Mouse (Mus musculus): Measurements from ENCODE around the gene Olfr1417. TPM values are rescaled to one million over a fixed set of nuclear protein-coding genes. Genes with fewer than 3 reads are reported as not detected.

The Olfr1417 gene
- polyA plus RNA-seq, 1 experiment from 2014 or later, result not detected

GRCm38 (mm10) chr19:11852652-11853051 is 13.6 kb upstream of the Olfr1417 start:
- Histone ChIP-seq H3K9me3 (replicated peaks; ENCODE audit: control insufficient read depth, low read length) (no peaks in the 10 kb centered on the region), H3K4me1 (ENCODE audit: control insufficient read depth, insufficient read depth, low read length) (no peaks in the 10 kb centered on the region), H3K4me3 (ENCODE audit: low read depth, low read length) (no peak overlapping the region), H3K27ac (replicated peaks; ENCODE audit: low read depth, low read length) (no peak overlapping the region), H3K27me3 (ENCODE audit: control insufficient read depth, insufficient read depth, low read length) (no peaks in the 10 kb centered on the region), H3K4me2 (ENCODE audit: low read depth, low read length) (no peak overlapping the region), H3K9ac (replicated peaks; ENCODE audit: low read length) (no peak overlapping the region), H3K36me3 (replicated peaks; ENCODE audit: control insufficient read depth, insufficient read depth, low read depth, low read length) (no peaks in the 10 kb centered on the region)
- ATAC-seq (replicated peaks; ENCODE audit: insufficient number of reproducible peaks, low FRiP score, low TSS enrichment, low read depth), result no peak
- DNase-seq (ENCODE audit: low spot score), result no peak
- 68% methylated on average over 4 of the region's 4 CpGs for WGBS

GRCm38 (mm10) chr19:11846333-11846732 is 7.3 kb upstream of the Olfr1417 start:
- H3K27ac ChIP-seq (replicated peaks; ENCODE audit: low read depth, low read length), result no peak overlapping the region
- no peak overlapping the region for H3K4me2 ChIP-seq (ENCODE audit: low read depth, low read length)
- 85% methylated on average over 4 of the region's 4 CpGs for WGBS
- no peak overlapping the region for H3K4me3 ChIP-seq (ENCODE audit: low read depth, low read length)
- no peak overlapping the region for H3K9ac ChIP-seq (replicated peaks; ENCODE audit: low read length)
- DNase-seq (ENCODE audit: low spot score) (no peak), ATAC-seq (replicated peaks; ENCODE audit: insufficient number of reproducible peaks, low FRiP score, low TSS enrichment, low read depth) (no peak)
- H3K4me1 ChIP-seq (ENCODE audit: control insufficient read depth, insufficient read depth, low read length), result no peaks in the 10 kb centered on the region
- H3K36me3 ChIP-seq (replicated peaks; ENCODE audit: control insufficient read depth, insufficient read depth, low read depth, low read length), result no peaks in the 10 kb centered on the region
- H3K9me3 ChIP-seq (replicated peaks; ENCODE audit: control insufficient read depth, low read length), result no peaks in the 10 kb centered on the region
- H3K27me3 ChIP-seq (ENCODE audit: control insufficient read depth, insufficient read depth, low read length), result no peaks in the 10 kb centered on the region

GRCm38 (mm10) chr19:11823346-11824065 is 15.5 kb downstream of the Olfr1417 start:
- no peaks in the 10 kb centered on the region for H3K4me1 ChIP-seq (ENCODE audit: control insufficient read depth, insufficient read depth, low read length)
- no peak overlapping the region for H3K4me3 ChIP-seq (ENCODE audit: low read depth, low read length)
- ATAC-seq (replicated peaks; ENCODE audit: insufficient number of reproducible peaks, low FRiP score, low TSS enrichment, low read depth) (no peak), DNase-seq (ENCODE audit: low spot score) (no peak)
- no peaks in the 10 kb centered on the region for H3K9me3 ChIP-seq (replicated peaks; ENCODE audit: control insufficient read depth, low read length)
- no peak overlapping the region for H3K4me2 ChIP-seq (ENCODE audit: low read depth, low read length)
- 21% methylated on average over 4 of the region's 4 CpGs for WGBS
- no peak overlapping the region for H3K27ac ChIP-seq (replicated peaks; ENCODE audit: low read depth, low read length)
- no peaks in the 10 kb centered on the region for H3K36me3 ChIP-seq (replicated peaks; ENCODE audit: control insufficient read depth, insufficient read depth, low read depth, low read length)
- H3K9ac ChIP-seq (replicated peaks; ENCODE audit: low read length), result no peak overlapping the region
- peaks cover 9% of the 10 kb centered on the region for H3K27me3 ChIP-seq (ENCODE audit: control insufficient read depth, insufficient read depth, low read length)

- no peak for ATAC-seq (replicated peaks; ENCODE audit: insufficient number of reproducible peaks, low FRiP score, low TSS enrichment, low read depth)
- H3K4me2 ChIP-seq (ENCODE audit: low read depth, low read length), result no peak overlapping the region
- no peak overlapping the region for H3K9ac ChIP-seq (replicated peaks; ENCODE audit: low read length)
- no peaks in the 10 kb centered on the region for H3K9me3 ChIP-seq (replicated peaks; ENCODE audit: control insufficient read depth, low read length)
- DNase-seq (ENCODE audit: low spot score), result peak; percentile 12
- H3K4me1 ChIP-seq (ENCODE audit: control insufficient read depth, insufficient read depth, low read length), result peaks cover 2% of the 10 kb centered on the region
- no peak overlapping the region for H3K4me3 ChIP-seq (ENCODE audit: low read depth, low read length)
- H3K27ac ChIP-seq (replicated peaks; ENCODE audit: low read depth, low read length), result no peak overlapping the region
- peaks cover 18% of the 10 kb centered on the region for H3K27me3 ChIP-seq (ENCODE audit: control insufficient read depth, insufficient read depth, low read length)
- 32% methylated on average over 6 of the region's 6 CpGs for WGBS
- no peaks in the 10 kb centered on the region for H3K36me3 ChIP-seq (replicated peaks; ENCODE audit: control insufficient read depth, insufficient read depth, low read depth, low read length)
Observed at GRCm38 (mm10) chr19:11820211-11820610, 18.8 kb downstream of the Olfr1417 start.

GRCm38 (mm10) chr19:11819800-11820199 is 19.2 kb downstream of the Olfr1417 start:
- under 1% methylated on average over 15 of the region's 15 CpGs for WGBS
- no peak overlapping the region for H3K9ac ChIP-seq (replicated peaks; ENCODE audit: low read length)
- ATAC-seq (replicated peaks; ENCODE audit: insufficient number of reproducible peaks, low FRiP score, low TSS enrichment, low read depth), result peak; percentile 87
- peak overlapping the region; percentile 95 for H3K4me2 ChIP-seq (ENCODE audit: low read depth, low read length)
- no peaks in the 10 kb centered on the region for H3K9me3 ChIP-seq (replicated peaks; ENCODE audit: control insufficient read depth, low read length)
- no peak overlapping the region for H3K27ac ChIP-seq (replicated peaks; ENCODE audit: low read depth, low read length)
- peak; percentile 92 for DNase-seq (ENCODE audit: low spot score)
- no peaks in the 10 kb centered on the region for H3K36me3 ChIP-seq (replicated peaks; ENCODE audit: control insufficient read depth, insufficient read depth, low read depth, low read length)
- peaks cover 2% of the 10 kb centered on the region for H3K4me1 ChIP-seq (ENCODE audit: control insufficient read depth, insufficient read depth, low read length)
- H3K27me3 ChIP-seq (ENCODE audit: control insufficient read depth, insufficient read depth, low read length), result peaks cover 18% of the 10 kb centered on the region
- H3K4me3 ChIP-seq (ENCODE audit: low read depth, low read length), result peak overlapping the region; percentile 62

GRCm38 (mm10) chr19:11819143-11819700 is 19.8 kb downstream of the Olfr1417 start, which contains the start of gene Stx3:
Stx3 (minus strand) TSS chr19:11819403.
- Histone ChIP-seq H3K27me3 (ENCODE audit: control insufficient read depth, insufficient read depth, low read length) (peaks cover 18% of the 10 kb centered on the region), H3K4me2 (ENCODE audit: low read depth, low read length) (peak within 1 kb of the TSS; percentile 95), H3K9ac (replicated peaks; ENCODE audit: low read length) (peak within 1 kb of the TSS; percentile 58), H3K4me3 (ENCODE audit: low read depth, low read length) (peak within 1 kb of the TSS; percentile 62), H3K27ac (replicated peaks; ENCODE audit: low read depth, low read length) (no peak within 1 kb of the TSS), H3K4me1 (ENCODE audit: control insufficient read depth, insufficient read depth, low read length) (peaks cover 2% of the 10 kb centered on the region), H3K9me3 (replicated peaks; ENCODE audit: control insufficient read depth, low read length) (no peaks in the 10 kb centered on the region), H3K36me3 (replicated peaks; ENCODE audit: control insufficient read depth, insufficient read depth, low read depth, low read length) (no peaks in the 10 kb centered on the region)
- DNase-seq (ENCODE audit: low spot score) (peak; percentile 21), ATAC-seq (replicated peaks; ENCODE audit: insufficient number of reproducible peaks, low FRiP score, low TSS enrichment, low read depth) (no peak)
- under 1% methylated on average over 20 of the region's 20 CpGs for WGBS

GRCm38 (mm10) chr19:11818199-11819142 is 20.5 kb downstream of the Olfr1417 start:
- Histone ChIP-seq H3K27me3 (ENCODE audit: control insufficient read depth, insufficient read depth, low read length) (peaks cover 18% of the 10 kb centered on the region), H3K4me1 (ENCODE audit: control insufficient read depth, insufficient read depth, low read length) (peaks cover 2% of the 10 kb centered on the region), H3K4me3 (ENCODE audit: low read depth, low read length) (peak overlapping the region; percentile 62), H3K36me3 (replicated peaks; ENCODE audit: control insufficient read depth, insufficient read depth, low read depth, low read length) (no peaks in the 10 kb centered on the region), H3K27ac (replicated peaks; ENCODE audit: low read depth, low read length) (no peak overlapping the region), H3K4me2 (ENCODE audit: low read depth, low read length) (peak overlapping the region; percentile 95), H3K9me3 (replicated peaks; ENCODE audit: control insufficient read depth, low read length) (no peaks in the 10 kb centered on the region), H3K9ac (replicated peaks; ENCODE audit: low read length) (peak overlapping the region; percentile 58)
- WGBS, result under 1% methylated on average over 76 of the region's 83 CpGs
- DNase-seq (ENCODE audit: low spot score) (peak; percentile 43), ATAC-seq (replicated peaks; ENCODE audit: insufficient number of reproducible peaks, low FRiP score, low TSS enrichment, low read depth) (peak; percentile 81)

Data from embryonic facial prominence, embryonic 11.5 days (tissue).